Mouse (Mus musculus): ENCODE results near the gene Rab3d. TPM values are rescaled to one million over a fixed set of nuclear protein-coding genes. Genes with fewer than 3 reads are reported as not detected.
"Not testable (repeated sequence)": the region's sequence is repeated elsewhere in the genome, so short reads cannot be mapped to it uniquely, and the experiment has no call there.

The Rab3d gene
- polyA plus RNA-seq, 1 experiment, result 0.07 TPM

DNA sequence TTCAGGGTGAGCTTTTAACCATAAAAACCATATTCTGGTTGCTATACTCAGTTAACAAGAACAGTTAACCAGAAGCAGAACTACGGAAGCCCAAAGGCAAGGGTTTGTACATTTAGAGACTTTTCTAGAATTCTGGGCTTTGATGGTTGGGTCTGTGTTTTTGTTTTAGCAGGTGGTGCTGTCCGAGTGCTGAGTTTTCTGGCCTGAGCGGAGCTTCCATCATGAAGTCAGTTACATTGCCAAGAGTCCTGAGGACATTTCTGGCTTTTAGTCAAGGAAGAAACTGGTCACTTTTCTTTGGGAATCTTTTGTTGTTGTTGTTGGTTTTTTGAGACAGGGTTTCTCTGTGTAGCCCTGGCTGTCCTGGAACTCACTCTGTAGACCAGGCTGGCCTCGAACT, 14.0 kb downstream of the Rab3d start:
- peaks cover 2% of the 10 kb centered on the region for H3K4me1 ChIP-seq (ENCODE audit: control insufficient read depth)
- no peaks in the 10 kb centered on the region for H3K9me3 ChIP-seq (ENCODE audit: control insufficient read depth, low read length)
- peaks cover 2% of the 10 kb centered on the region for H3K27me3 ChIP-seq (ENCODE audit: control insufficient read depth)
- TF ChIP-seq GATA1 (IDR thresholded peaks at IDR 0.05; ENCODE audit: low read length), result no peak
- TF ChIP-seq TAL1 (IDR thresholded peaks at IDR 0.05; ENCODE audit: low read length), result no peak
- no peaks in the 10 kb centered on the region for H3K36me3 ChIP-seq (ENCODE audit: control insufficient read depth)
- H3K4me3 ChIP-seq (replicated peaks), result no peak overlapping the region

DNA sequence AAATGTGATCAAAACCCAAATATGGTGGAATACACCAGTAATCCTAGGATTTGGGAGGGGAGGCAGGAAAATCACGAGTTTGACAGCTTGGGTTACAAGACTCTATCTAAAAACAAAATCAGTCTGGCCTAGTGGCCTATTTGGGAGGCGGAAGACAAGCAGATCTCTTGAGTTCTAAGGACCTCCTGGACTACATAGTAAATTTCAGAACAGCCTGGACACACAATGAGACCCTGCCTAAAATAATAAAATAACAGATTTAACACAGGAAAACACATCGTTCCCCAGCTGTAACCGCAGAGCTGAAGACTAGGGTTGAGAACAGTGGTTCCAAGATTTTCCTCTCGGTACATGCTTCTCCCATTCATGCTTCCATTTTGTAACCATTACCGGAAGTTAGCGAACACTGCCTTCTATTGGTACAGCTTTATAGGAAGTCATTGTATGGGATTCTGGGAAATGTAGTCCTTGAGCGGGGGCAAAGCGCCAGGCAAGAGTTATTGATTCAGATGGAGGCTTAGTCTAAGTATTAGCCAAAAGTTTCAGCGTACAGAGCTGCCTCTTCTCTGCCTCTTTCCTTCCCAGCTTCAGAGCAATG, 16.7 kb downstream of the Rab3d start:
- H3K4me1 ChIP-seq (ENCODE audit: control insufficient read depth), result peaks cover 2% of the 10 kb centered on the region
- TF ChIP-seq TAL1 (IDR thresholded peaks at IDR 0.05; ENCODE audit: low read length) (no peak), GATA1 (IDR thresholded peaks at IDR 0.05; ENCODE audit: low read length) (no peak)
- H3K27me3 ChIP-seq (ENCODE audit: control insufficient read depth), result peaks cover 5% of the 10 kb centered on the region
- no peaks in the 10 kb centered on the region for H3K36me3 ChIP-seq (ENCODE audit: control insufficient read depth)
- H3K4me3 ChIP-seq (replicated peaks), result peak overlapping the region; percentile 52
- H3K9me3 ChIP-seq (ENCODE audit: control insufficient read depth, low read length), result no peaks in the 10 kb centered on the region

DNA sequence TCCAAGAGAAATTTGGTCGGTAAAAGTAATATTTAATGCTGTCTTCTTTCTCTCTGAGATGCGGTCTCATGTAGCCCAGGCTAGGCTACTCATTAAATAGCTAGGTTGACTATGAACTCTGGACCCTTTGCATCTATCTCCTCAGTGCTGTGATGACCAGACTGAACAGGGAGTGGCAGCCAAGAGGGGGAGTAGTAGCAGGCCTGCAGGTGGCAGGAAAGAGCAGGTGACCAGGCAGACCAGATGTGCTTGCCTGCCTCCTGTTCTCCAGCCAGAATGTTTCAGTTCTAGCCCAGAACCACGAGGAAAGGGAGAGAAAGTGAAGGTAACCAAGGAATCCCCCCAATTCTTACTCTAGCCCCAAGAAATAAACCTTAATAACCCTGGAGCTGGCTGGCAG, 28.8 kb downstream of the Rab3d start:
- H3K4me3 ChIP-seq (replicated peaks), result no peak overlapping the region
- no peaks in the 10 kb centered on the region for H3K36me3 ChIP-seq (ENCODE audit: control insufficient read depth)
- no peaks in the 10 kb centered on the region for H3K4me1 ChIP-seq (ENCODE audit: control insufficient read depth)
- peaks cover 2% of the 10 kb centered on the region; the same call in 1 of the 2 replicates for H3K27me3 ChIP-seq (ENCODE audit: control insufficient read depth)
- no peaks in the 10 kb centered on the region for H3K9me3 ChIP-seq (ENCODE audit: control insufficient read depth, low read length)
- TF ChIP-seq TAL1 (IDR thresholded peaks at IDR 0.05; ENCODE audit: low read length) (no peak), GATA1 (IDR thresholded peaks at IDR 0.05; ENCODE audit: low read length) (no peak)

DNA sequence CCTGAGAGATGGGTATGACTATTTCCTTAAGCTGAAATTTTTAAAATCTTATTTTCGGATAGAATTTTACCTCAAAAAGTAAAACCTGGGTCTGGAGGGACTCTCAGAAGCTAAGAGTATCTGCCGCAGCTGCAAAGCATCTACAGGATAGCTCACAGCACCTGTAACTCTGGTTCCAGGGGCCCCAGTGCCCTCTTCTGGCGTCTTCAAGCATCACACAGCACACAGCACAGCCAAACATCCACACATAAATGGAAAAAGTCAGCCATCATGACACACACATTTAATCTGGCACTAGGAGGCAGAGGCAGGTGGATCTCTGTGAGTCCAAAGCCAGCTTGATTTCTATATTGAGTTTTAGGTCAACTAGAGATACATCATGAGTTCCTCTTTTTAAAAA, 41.4 kb downstream of the Rab3d start:
- Histone ChIP-seq H3K9me3 (ENCODE audit: control insufficient read depth, low read length) (peaks cover 12% of the 10 kb centered on the region), H3K27me3 (ENCODE audit: control insufficient read depth) (no peaks in the 10 kb centered on the region; the same call in 1 of the 2 replicates), H3K36me3 (ENCODE audit: control insufficient read depth) (no peaks in the 10 kb centered on the region), H3K4me3 (replicated peaks) (no peak overlapping the region), H3K4me1 (ENCODE audit: control insufficient read depth) (no peaks in the 10 kb centered on the region)
- TF ChIP-seq GATA1 (IDR thresholded peaks at IDR 0.05; ENCODE audit: low read length), result no peak
- TF ChIP-seq TAL1 (IDR thresholded peaks at IDR 0.05; ENCODE audit: low read length), result no peak

DNA sequence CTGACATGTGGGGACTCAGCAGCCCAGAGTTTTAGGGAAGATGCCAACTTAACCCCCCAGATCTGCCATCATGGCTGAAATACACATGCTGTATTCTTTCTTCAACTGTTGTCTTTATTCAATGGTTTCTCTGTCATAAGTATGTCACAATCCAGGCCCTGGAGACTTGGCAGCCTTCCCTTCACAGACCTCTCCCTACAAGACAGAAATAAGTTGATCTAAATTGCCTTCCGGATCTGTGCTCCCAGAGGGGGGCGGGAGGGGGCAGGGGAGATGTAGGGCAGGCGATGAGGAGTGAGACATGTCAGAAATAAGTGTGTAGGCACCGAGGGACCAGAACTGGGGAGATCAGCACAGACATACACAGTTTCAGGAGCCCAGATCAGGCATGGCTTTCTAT, 45.8 kb downstream of the Rab3d start:
- Histone ChIP-seq H3K36me3 (ENCODE audit: control insufficient read depth) (no peaks in the 10 kb centered on the region), H3K4me3 (replicated peaks) (no peak overlapping the region), H3K4me1 (ENCODE audit: control insufficient read depth) (peaks cover 2% of the 10 kb centered on the region; the same call in 1 of the 2 replicates), H3K27me3 (ENCODE audit: control insufficient read depth) (no peaks in the 10 kb centered on the region; the same call in 1 of the 2 replicates), H3K9me3 (ENCODE audit: control insufficient read depth, low read length) (no peaks in the 10 kb centered on the region)
- TF ChIP-seq TAL1 (IDR thresholded peaks at IDR 0.05; ENCODE audit: low read length), result no peak
- no peak for TF ChIP-seq GATA1 (IDR thresholded peaks at IDR 0.05; ENCODE audit: low read length)

DNA sequence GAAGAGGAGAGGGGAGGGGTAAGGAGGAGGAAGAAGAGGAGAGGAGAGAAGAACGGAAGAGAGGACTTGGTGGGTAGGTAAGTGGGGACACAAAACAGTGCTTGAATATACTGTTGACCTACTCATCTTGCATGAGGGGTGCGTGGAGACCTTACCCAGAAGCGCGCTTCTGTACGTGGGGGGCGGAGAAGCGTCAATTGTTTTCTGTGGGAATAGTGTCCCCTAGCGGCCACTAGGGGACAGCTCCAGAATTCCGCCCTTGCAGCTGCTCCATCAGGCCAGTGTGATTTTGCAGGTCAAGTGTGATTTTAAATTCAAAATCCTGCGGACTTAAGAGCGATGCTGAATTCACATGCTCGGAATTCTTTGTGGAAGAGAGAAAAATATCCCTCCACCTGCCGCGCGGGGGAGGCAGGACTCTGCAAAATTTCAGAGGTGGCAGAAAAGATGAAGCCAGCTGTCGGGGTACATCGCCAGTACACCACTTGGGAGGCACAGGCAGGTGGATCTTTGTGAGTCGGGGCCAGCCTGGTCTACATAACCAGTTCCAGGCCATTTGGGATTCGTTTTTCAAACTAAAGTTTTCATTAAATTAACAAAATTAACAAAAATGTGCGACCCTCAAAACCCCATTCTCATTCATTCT, 47.0 kb downstream of the Rab3d start:
- Histone ChIP-seq H3K9me3 (ENCODE audit: control insufficient read depth, low read length) (no peaks in the 10 kb centered on the region), H3K27me3 (ENCODE audit: control insufficient read depth) (no peaks in the 10 kb centered on the region; the same call in 1 of the 2 replicates), H3K4me1 (ENCODE audit: control insufficient read depth) (peaks cover 2% of the 10 kb centered on the region; the same call in 1 of the 2 replicates), H3K4me3 (replicated peaks) (no peak overlapping the region), H3K36me3 (ENCODE audit: control insufficient read depth) (no peaks in the 10 kb centered on the region)
- TF ChIP-seq GATA1 (IDR thresholded peaks at IDR 0.05; ENCODE audit: low read length) (no peak), TAL1 (IDR thresholded peaks at IDR 0.05; ENCODE audit: low read length) (no peak)

DNA sequence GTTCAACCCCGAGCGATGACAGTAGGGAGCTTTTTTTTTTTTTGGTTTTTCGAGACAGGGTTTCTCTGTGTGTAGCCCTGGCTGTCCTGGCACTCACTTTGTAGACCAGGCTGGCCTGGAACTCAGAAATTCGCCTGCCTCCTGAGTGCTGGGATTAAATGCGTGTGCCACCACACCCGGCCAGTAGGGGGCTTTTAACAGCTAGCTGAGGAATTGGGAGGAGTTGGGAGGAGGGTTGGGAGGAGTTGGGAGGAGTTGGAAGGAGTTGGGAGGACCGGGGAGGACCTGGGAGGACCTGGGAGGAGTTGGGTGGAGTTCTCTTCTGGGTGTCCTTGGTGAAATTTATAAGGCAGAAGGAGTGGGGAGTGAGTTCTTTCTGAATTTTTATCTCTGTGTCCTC, 48.7 kb downstream of the Rab3d start:
- H3K4me3 ChIP-seq (replicated peaks); H3K27me3 ChIP-seq (ENCODE audit: control insufficient read depth); H3K36me3 ChIP-seq (ENCODE audit: control insufficient read depth); H3K4me1 ChIP-seq (ENCODE audit: control insufficient read depth); H3K9me3 ChIP-seq (ENCODE audit: control insufficient read depth, low read length): not testable (repeated sequence)

DNA sequence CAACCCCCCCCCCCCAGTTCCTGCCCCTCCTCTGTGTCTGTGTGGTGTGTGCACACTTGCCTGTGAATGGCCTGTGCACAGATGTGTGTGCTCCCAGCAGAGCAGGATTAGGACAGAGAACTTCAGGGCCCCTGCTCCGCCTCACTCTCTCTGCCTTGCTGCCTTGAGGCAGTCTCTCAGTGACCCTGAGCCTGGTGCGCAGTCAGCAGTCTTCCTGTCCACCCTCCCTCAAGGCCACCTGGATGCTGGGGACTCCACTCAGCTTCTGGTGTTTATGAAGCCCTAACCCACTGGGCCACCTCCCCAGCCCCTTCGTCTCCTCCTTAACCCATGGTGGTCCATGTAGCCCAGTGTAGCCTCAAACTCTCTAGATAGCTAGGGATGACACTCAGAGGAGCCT, 50.3 kb downstream of the Rab3d start:
- no peak for TF ChIP-seq TAL1 (IDR thresholded peaks at IDR 0.05; ENCODE audit: low read length)
- no peak for TF ChIP-seq GATA1 (IDR thresholded peaks at IDR 0.05; ENCODE audit: low read length)
- H3K9me3 ChIP-seq (ENCODE audit: control insufficient read depth, low read length), result no peaks in the 10 kb centered on the region
- H3K4me1 ChIP-seq (ENCODE audit: control insufficient read depth), result peaks cover 2% of the 10 kb centered on the region; the same call in 1 of the 2 replicates
- no peaks in the 10 kb centered on the region; the same call in 1 of the 2 replicates for H3K27me3 ChIP-seq (ENCODE audit: control insufficient read depth)
- H3K36me3 ChIP-seq (ENCODE audit: control insufficient read depth), result no peaks in the 10 kb centered on the region
- no peak overlapping the region for H3K4me3 ChIP-seq (replicated peaks)

DNA sequence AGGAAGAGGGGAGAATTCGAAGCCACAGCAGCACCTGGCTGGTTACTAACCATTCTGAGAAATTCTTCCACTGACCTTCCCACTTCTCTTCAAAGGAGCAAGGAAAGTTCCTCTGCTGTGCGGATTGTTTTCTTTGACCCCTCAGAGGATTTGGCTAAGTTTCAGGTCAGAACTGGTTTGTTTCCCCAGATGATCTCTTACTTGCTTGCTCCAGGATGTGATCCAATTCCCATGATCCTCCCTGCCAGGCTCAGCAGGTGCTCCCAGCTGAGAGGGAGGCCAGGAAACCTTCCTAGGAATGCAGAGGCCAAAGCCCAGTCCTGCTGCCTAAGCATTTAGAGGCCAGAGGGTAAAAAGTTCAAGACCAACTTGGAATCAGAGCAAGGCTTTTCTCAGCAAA, 51.4 kb downstream of the Rab3d start:
- Histone ChIP-seq H3K4me1 (ENCODE audit: control insufficient read depth) (peaks cover 2% of the 10 kb centered on the region; the same call in 1 of the 2 replicates), H3K27me3 (ENCODE audit: control insufficient read depth) (no peaks in the 10 kb centered on the region), H3K36me3 (ENCODE audit: control insufficient read depth) (no peaks in the 10 kb centered on the region), H3K4me3 (replicated peaks) (no peak overlapping the region), H3K9me3 (ENCODE audit: control insufficient read depth, low read length) (peaks cover 2% of the 10 kb centered on the region)
- TF ChIP-seq TAL1 (IDR thresholded peaks at IDR 0.05; ENCODE audit: low read length), result no peak
- no peak for TF ChIP-seq GATA1 (IDR thresholded peaks at IDR 0.05; ENCODE audit: low read length)
